Mouse (Mus musculus): ENCODE measurements around the gene Gm7347.
"Not testable (repeated sequence)": the region's sequence is repeated elsewhere in the genome, so short reads cannot be mapped to it uniquely, and the experiment has no call there.

Gm7347 gene

DNA sequence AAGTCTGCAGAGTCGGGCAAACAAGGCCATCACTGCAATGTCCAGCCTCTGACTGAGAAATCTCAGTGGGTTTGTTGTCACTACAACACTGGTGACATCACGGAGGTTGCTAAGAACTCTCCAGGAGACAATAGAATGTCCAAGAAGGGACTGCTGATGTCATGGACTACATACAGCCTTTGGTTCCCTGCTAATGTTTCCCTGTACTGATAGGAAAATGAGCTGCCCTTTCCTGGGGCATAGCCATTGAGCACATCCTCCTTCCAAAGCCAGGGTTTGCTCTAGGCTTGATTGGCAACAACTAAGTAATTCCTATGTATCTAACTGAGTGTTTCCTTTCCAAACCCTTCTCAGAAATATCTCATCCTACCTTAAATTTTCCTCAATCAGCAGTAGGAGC is at the start of gene Gm7347:
Gene Gm7347, minus strand, starts transcription at position 101 of the 400 bp plus-strand sequence.
- not testable (repeated sequence) for DNase-seq

DNA sequence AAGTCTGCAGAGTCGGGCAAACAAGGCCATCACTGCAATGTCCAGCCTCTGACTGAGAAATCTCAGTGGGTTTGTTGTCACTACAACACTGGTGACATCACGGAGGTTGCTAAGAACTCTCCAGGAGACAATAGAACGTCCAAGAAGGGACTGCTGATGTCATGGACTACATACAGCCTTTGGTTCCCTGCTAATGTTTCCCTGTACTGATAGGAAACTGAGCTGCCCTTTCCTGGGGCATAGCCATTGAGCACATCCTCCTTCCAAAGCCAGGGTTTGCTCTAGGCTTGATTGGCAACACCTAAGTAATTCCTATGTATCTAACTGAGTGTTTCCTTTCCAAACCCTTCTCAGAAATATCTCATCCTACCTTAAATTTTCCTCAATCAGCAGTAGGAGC is 46.9 kb upstream of the Gm7347 start, which contains the start of gene 5031410I06Rik:
Gene 5031410I06Rik, minus strand, starts transcription at position 101 of the 400 bp plus-strand sequence.
- DNase-seq: not testable (repeated sequence)

DNA sequence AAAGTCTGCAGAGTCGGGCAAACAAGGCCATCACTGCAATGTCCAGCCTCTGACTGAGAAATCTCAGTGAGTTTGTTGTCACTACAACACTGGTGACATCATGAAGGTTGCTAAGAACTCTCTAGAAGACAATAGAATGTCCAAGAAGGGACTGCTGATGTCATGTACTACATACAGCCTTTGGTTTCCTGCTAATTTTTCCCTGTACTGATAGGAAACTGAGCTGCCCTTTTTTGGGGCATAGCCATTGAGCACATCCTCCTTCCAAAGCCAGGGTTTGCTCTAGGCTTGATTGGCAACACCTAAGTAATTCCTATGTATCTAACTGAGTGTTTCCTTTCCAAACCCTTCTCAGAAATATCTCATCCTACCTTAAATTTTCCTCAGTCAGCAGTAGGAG is 30.8 kb upstream of the Gm7347 start, which contains the start of gene Gm10471:
Gene Gm10471, minus strand, starts transcription at position 101 of the 400 bp plus-strand sequence.
- not testable (repeated sequence) for DNase-seq

DNA sequence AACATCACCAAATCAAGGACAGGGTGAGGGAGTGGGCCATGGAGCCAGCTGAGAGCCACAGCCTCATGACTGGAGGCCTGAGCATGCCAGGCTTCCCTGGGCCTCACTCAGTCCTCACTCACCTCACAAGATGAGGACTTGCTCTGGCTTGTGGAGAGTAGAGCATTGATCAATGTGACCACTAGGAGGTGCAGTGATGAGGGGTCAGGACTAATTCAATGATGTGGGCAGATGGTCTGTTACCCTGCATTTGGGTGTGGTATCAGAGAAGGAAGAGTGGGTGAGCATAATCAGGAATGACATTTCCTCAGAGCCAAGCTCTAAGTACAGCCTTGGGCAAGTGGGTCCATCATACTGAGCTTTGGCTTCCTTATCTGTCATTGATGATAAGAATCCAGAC is 20.6 kb upstream of the Gm7347 start:
- not testable (repeated sequence) for DNase-seq

DNA sequence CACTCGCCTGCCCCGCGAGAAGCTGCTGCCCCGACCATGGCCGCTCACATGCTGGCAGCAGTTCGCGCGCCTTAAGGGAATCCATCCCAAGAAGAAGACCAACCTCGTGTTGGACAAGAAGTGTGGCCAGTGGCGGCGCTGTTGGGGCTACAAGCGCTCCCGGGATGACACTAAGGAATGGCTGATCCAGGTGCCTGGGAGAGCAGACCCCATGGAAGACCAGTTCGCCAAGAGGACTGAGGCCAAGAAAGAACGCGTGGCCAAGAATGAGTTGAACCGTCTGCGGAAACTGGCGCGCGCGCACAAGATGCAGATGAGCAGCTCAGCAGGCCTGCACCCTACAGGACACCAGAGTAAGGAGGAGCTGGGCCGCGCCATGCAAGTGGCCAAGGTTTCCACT is 12.3 kb upstream of the Gm7347 start:
- no peak for DNase-seq

DNA sequence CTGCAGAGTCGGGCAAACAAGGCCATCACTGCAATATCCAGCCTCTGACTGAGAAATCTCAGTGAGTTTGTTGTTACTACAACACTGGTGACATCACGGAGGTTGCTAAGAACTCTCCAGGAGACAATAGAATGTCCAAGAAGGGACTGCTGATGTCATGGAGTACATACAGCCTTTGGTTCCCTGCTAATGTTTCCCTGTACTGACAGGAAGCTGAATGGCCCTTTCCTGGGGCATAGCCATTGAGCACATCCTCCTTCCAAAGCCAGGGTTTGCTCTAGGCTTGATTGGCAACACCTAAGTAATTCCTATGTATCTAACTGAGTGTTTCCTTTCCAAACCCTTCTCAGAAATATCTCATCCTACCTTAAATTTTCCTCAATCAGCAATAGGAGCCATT is 18.9 kb downstream of the Gm7347 start, which contains the start of gene Speer4a:
Gene Speer4a, minus strand, starts transcription at position 101 of the 400 bp plus-strand sequence.
- DNase-seq: not testable (repeated sequence)

DNA sequence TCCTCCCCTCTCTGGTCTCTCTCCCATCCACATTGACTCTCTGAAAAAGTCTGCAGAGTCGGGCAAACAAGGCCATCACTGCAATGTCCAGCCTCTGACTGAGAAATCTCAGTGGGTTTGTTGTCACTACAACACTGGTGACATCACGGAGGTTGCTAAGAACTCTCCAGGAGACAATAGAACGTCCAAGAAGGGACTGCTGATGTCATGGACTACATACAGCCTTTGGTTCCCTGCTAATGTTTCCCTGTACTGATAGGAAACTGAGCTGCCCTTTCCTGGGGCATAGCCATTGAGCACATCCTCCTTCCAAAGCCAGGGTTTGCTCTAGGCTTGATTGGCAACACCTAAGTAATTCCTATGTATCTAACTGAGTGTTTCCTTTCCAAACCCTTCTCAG is 35.6 kb downstream of the Gm7347 start, which contains the start of gene Gm5862:
Gene Gm5862, minus strand, starts transcription at position 101 of the 400 bp plus-strand sequence.
- DNase-seq: not testable (repeated sequence)

DNA sequence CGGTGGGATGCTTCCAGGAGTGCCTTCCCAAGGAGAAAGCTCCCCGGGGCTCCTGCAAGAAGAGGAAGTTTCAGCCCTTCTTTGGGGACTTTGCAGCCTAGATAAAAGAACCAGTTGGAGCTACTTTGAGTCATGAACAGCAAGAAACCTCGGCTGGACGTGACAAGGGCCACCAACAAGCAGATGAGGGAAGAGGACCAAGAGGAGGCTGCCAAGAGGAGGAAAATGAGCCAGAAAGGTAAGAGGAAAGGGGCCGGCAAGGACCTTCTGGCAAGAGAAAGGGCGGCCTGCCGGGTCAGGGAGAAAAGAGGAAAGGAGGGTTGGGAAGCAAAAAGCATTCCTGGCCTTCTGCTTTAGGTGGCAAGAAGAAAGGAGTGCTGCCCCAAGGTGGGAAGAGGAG is 50.7 kb downstream of the Gm7347 start:
- DNase-seq: not testable (repeated sequence)

DNA sequence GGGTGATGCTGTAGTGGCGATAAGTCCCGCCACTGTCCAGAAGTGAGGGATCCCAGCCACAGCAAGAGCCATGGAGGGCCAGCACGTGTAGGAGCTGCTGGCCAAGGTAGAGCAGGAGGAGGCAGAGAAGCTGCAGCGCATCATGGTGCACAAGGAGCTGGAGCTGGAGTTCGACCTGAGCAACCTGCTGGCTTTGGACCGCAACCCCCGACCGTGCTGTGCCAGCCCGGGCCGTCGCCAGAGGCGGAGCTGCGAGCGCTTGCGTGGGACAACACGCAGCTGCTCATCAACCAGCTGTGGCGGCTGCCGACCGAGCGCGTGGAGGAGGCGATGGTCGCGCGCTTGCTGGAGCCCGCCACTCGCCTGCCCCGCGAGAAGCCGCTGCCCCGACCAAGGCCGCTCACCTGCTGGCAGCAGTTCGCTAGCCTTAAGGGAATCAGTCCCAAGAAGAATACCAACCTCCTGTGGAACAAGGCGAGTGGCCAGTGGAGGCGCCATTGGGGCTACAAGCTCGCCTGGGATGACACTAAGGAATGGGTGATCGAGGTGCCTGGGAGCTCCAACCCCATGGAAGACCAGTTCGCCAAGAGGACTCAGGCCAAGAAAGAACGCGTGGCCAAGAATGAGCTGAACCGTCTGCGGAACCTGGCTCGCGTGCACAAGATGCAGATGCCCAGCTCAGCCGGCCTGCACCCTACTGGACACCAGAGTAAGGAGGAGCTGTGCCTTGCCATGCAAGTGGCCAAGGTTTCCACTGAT is 51.3 kb downstream of the Gm7347 start:
- DNase-seq: not testable (repeated sequence)

DNA sequence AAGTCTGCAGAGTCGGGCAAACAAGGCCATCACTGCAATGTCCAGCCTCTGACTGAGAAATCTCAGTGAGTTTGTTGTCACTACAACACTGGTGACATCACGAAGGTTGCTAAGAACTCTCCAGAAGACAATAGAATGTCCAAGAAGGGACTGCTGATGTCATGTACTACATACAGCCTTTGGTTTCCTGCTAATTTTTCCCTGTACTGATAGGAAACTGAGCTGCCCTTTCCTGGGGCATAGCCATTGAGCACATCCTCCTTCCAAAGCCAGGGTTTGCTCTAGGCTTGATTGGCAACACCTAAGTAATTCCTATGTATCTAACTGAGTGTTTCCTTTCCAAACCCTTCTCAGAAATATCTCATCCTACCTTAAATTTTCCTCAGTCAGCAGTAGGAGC is 53.7 kb downstream of the Gm7347 start, which contains the start of gene Gm1979:
Gene Gm1979, minus strand, starts transcription at position 101 of the 400 bp plus-strand sequence.
- DNase-seq: not testable (repeated sequence)

Data from lung, postnatal 14 days (tissue).